Mouse (Mus musculus): ENCODE results near the gene Rasa1.
A peak's percentile ranks its signal among the peaks of the same experiment; 100 is the strongest.

The Rasa1 gene

GRCm38 (mm10) chr13:85288843-85289713 is at the start of gene Rasa1:
Gene Rasa1, minus strand, starts transcription at chr13:85289130.
- peak; percentile 96 for DNase-seq (ENCODE audit: low read depth, low spot score)

DNA sequence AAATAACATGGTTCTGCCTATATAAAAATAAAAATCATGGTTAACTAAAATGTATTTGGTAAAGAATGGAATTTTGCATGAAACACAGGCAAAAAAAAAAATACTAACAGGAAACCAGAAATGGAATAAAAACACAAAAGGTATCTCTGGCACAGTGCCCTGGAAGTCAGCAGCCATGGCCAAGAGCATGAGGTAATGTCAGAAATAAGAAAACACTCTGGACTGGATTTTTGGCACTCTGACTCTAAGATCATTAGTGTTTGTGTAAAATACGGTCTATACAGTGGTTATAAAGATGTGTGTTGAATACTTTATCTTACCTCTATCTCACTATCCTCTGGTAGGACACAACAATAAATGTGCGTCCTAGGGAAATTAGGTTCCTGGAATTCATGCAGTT is 22.6 kb upstream of the Rasa1 start:
- DNase-seq (ENCODE audit: low read depth, low spot score): no peak

- DNase-seq (ENCODE audit: low read depth, low spot score): no peak
Measured at GRCm38 (mm10) chr13:85310968-85311367, 22.0 kb upstream of the Rasa1 start.

GRCm38 (mm10) chr13:85310483-85310882 is 21.6 kb upstream of the Rasa1 start:
- no peak for DNase-seq (ENCODE audit: low read depth, low spot score)

- no peak for DNase-seq (ENCODE audit: low read depth, low spot score)
Measured at GRCm38 (mm10) chr13:85306039-85306438, 17.1 kb upstream of the Rasa1 start.

- peak; percentile 27 for DNase-seq (ENCODE audit: low read depth, low spot score)
Measured at GRCm38 (mm10) chr13:85290651-85291050, 1.7 kb upstream of the Rasa1 start.

- DNase-seq (ENCODE audit: low read depth, low spot score): no peak
Measured at GRCm38 (mm10) chr13:85288574-85288842, 422 bp downstream of the Rasa1 start.

DNA sequence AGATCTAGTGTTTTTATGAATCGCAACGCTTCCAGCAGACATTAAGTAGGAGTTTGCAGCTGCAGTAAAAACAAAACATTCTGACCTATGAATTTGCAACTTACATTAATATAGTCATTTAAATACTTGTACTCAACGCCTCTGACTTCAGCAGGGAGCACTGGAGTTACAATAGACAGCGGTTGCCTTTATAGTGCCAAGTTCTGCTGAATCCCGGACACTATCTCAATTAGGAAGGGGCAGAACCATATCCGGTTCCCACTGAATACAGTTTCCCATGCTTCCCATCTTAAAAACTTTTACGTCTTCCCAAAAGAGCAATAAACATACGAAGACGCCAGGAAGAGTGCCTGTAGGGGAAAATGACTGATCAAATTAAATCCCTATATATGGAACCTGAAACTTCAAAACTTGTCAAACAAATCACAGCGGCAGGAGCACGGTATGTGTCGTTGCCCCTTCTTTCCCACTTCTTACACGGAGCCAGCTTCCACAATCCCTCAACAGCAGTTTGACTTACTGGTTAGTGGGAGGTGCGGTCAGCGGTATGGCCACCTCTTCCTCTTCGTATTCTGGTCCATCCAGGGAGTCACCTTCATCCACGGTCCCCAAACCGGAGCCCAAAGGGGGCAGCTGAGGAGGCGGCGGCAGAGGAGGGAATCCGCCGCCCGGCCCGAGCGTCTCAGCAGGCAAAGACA is 905 bp downstream of the Rasa1 start:
- peak; percentile 46 for DNase-seq (ENCODE audit: low read depth, low spot score)

GRCm38 (mm10) chr13:85282626-85283025 is 6.3 kb downstream of the Rasa1 start:
- no peak for DNase-seq (ENCODE audit: low read depth, low spot score)

GRCm38 (mm10) chr13:85278951-85279350 is 10.0 kb downstream of the Rasa1 start:
- DNase-seq (ENCODE audit: low read depth, low spot score): no peak

- no peak for DNase-seq (ENCODE audit: low read depth, low spot score)
Measured at GRCm38 (mm10) chr13:85274572-85274971, 14.4 kb downstream of the Rasa1 start.

GRCm38 (mm10) chr13:85273788-85274187 is 15.1 kb downstream of the Rasa1 start:
- DNase-seq (ENCODE audit: low read depth, low spot score): no peak

GRCm38 (mm10) chr13:85238760-85239159 is 50.2 kb downstream of the Rasa1 start:
- no peak for DNase-seq (ENCODE audit: low read depth, low spot score)

GRCm38 (mm10) chr13:85218656-85219055 is 70.3 kb downstream of the Rasa1 start:
- no peak for DNase-seq (ENCODE audit: low read depth, low spot score)

DNA sequence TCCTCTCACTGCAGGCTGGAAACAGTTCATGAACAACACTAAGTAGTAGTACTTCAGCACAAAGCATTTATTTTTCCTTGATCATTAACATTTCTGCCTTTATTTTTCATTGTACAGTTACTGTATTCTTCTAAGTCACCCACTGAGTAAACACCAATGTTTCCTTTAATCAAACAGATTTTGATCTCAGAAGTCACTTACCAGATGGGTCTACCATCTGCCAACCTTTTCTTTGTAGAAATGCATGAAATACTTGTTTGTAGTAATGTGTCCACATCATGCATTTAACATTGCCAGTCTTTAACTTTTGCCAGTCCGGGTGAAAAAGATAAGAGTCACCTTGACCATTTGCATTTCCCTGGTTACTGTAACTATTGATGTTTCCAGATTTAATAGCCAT is 78.6 kb downstream of the Rasa1 start:
- DNase-seq (ENCODE audit: low read depth, low spot score): no peak

- DNase-seq (ENCODE audit: low read depth, low spot score): no peak
Measured at GRCm38 (mm10) chr13:85208656-85209055, 80.3 kb downstream of the Rasa1 start.

GRCm38 (mm10) chr13:85207493-85207892 is 81.4 kb downstream of the Rasa1 start:
- DNase-seq (ENCODE audit: low read depth, low spot score): peak; percentile 26

DNA sequence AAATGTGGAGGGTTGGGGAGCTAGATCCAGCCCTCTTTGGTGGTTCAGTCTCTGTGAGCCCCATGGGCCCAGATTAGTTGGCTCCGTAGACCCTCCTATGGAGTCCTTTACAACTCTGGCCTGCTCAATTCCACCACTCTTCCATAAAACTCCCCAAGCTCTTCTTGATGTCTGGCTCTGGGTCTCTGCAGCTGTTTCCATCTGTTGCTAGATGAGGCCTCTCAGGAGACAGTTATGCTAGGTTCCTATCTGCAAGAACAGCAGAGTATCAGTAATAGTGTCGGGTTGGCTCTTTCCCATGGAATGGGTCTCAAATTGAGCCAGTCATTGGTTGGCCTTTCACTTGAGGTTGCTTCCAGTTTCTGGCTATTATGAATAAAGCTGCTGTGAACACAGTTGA is 97.7 kb downstream of the Rasa1 start:
- DNase-seq (ENCODE audit: low read depth, low spot score): no peak

DNA sequence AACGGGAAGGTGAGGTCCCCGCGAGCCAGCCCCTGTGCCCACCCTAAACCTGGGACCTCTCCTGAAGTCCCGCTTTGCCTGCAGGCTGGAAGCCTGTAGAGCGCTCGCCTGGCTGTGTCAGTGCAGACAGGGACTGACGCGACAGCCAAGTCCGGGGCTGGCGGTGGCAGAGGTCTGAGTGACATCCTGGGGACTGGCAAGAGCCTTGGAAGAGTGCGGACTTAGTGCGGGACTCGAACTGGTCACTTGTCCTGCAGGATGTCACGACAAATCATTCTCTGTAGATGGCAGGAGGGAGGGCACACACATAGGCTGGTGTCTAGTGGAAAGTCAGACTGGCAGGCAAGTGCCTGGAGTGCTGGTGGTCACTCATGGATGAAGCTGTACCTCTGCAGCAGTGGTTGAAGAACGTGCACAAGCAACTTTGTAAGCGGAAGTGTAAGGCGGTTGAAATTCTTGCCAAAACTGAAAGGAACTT is 99.2 kb downstream of the Rasa1 start:
- DNase-seq (ENCODE audit: low read depth, low spot score): no peak

DNA sequence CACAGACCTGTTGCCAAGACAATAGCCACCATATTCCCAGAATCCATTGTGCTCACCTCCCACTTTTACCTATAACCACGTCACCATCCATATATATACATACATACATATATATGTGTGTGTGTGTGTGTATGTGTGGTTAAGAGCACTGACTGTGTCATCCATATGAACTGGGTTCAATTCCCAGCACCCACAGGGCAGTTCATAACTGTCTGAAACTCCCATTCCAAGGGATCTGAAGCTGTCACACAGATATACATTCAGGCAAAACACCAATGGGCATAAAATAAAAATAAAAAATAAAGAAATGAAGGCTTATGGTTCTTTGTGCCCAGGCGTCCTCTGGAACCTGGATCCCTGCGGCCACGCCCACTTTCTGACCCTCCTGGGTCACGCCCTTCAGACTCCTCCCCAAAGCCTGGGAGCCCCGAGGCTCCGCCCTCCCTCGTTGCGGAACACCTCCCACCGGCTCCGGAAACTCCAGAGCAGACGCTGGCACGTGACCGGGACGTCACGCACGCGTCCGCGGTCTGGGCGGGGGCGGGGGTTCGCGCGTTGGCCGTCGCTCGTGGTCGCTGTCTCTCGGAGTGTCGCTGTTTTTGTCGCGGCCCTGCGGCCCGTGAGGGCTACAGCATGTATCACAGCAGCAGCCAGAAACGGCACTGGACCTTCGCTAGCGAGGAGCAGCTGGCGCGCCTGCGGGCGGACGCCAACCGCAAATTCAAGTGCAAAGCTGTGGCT is 99.9 kb downstream of the Rasa1 start, which contains the start of gene Ccnh:
Ccnh (plus strand) TSS at position 506 of the 741 bp plus-strand sequence.
- DNase-seq (ENCODE audit: low read depth, low spot score): peak; percentile 91
